Mouse (Mus musculus) liver, embryonic 14.5 days (tissue): ENCODE measurements at regions not wholly inside any gene's neighbourhood (a gene's known extent, or its start where the extent isn't known, plus 50 kb on each side); places are given as distances from the start of the nearest gene placed in this dataset.

Experiments
- ATAC-seq: fragments of 200-750 bp; cut with Nextera tagmentation; 2 replicates; pipeline ENCODE4 v1.8.0; 2017; ENCODE audit warnings: moderate number of reproducible peaks, mild to moderate bottlenecking, moderate library complexity; ENCODE audit not compliant: insufficient read depth
- DNase-seq, 3 experiments: peaks; one replicate each; pipeline ENCODE4 v3.0.0-alpha.2; 2012 to 2013; ENCODE audit warnings: low read depth in 3 of 3, low spot score in 3 of 3
- H3K27ac ChIP-seq: fragments of 300-500 bp; sonication (generic); 2 replicates; pipeline ENCODE4 v1.5.1; 2014; ENCODE audit warnings: moderate library complexity, mild to moderate bottlenecking, control low read depth, inconsistent platforms
- H3K27me3 ChIP-seq: fragments of 300-500 bp; sonication (generic); 2 replicates; pipeline ENCODE4 v1.6.1; 2014; ENCODE audit warnings: mild to moderate bottlenecking, low read length, moderate library complexity; ENCODE audit not compliant: control insufficient read depth, insufficient read depth
- H3K36me3 ChIP-seq: fragments of 300-500 bp; sonication (generic); replicated peaks from 2 replicates; pipeline ENCODE4 v1.6.1; 2014; ENCODE audit warnings: low read depth; ENCODE audit not compliant: control insufficient read depth, insufficient read depth
- H3K4me1 ChIP-seq, 2 experiments: fragments of 200-500 bp in 1 of 2; fragments of 300-500 bp in 1 of 2; sonication (generic) in 1 of 2; replicated peaks; 2 replicates each; pipeline ENCODE4 v1.6.1; 2012 to 2014; ENCODE audit warnings: antibody characterized with exemption in 1 of 2, inconsistent platforms in 1 of 2, low read length in 1 of 2; ENCODE audit not compliant: control insufficient read depth in 2 of 2, insufficient read depth in 2 of 2
- H3K4me2 ChIP-seq: fragments of 300-500 bp; sonication (generic); 2 replicates; pipeline ENCODE4 v1.6.1; 2014; ENCODE audit warnings: low read depth, mild to moderate bottlenecking, control low read depth, moderate library complexity
- H3K4me3 ChIP-seq, 2 experiments: fragments of 200-500 bp in 1 of 2; fragments of 300-500 bp in 1 of 2; sonication (generic) in 1 of 2; 2 replicates each; pipeline ENCODE4 v1.5.1; 2012 to 2014; ENCODE audit warnings: low read depth in 2 of 2, low read length in 2 of 2, mild to moderate bottlenecking in 2 of 2, control low read depth in 1 of 2, inconsistent platforms in 1 of 2, moderate library complexity in 1 of 2; ENCODE audit not compliant: insufficient read depth in 1 of 2
- H3K9ac ChIP-seq: fragments of 300-500 bp; sonication (generic); replicated peaks from 2 replicates; pipeline ENCODE4 v1.6.1; 2014; ENCODE audit warnings: mild to moderate bottlenecking, control low read depth, moderate library complexity
- H3K9me3 ChIP-seq: fragments of 300-500 bp; sonication (generic); 2 replicates; pipeline ENCODE4 v1.6.1; 2016; ENCODE audit warnings: low read length, mixed read lengths; ENCODE audit not compliant: control insufficient read depth
- CTCF ChIP-seq: IDR thresholded peaks from 2 replicates; pipeline ENCODE4 v1.5.1; 2016; ENCODE audit warnings: antibody characterized with exemption, low read depth, control low read depth
- EP300 ChIP-seq: IDR thresholded peaks from 2 replicates; pipeline ENCODE4 v1.6.1; 2016; ENCODE audit warnings: antibody characterized with exemption, low read depth
- WGBS: fragments of 180-500 bp; shearing (Covaris S2); extraction: QIAGEN DNeasy Blood & Tissue Kit; methylation state at CpG from one replicate; pipeline ENCODE4 v1.1.7; 2014; ENCODE audit not compliant: insufficient replicate concordance; 5-methylcytosine and 5-hydroxymethylcytosine counted together

GRCm38 (mm10) chr10:126753201-126753600 is 148.0 kb downstream of the Atp23 start:
- no peak for TF ChIP-seq CTCF
- TF ChIP-seq EP300 = no peak
- 59% methylated on average over 6 of the region's 6 CpGs for WGBS
- Histone ChIP-seq H3K27ac (no peak overlapping the region), H3K4me2 (no peak overlapping the region), H3K27me3 (no peaks in the 10 kb centered on the region), H3K36me3 (no peaks in the 10 kb centered on the region), H3K9me3 (no peaks in the 10 kb centered on the region), H3K4me1 (no peaks in the 10 kb centered on the region; a peak in 1 of 4 replicates), H3K4me3 (no peak overlapping the region), H3K9ac (no peak overlapping the region)
- ATAC-seq (no peak), DNase-seq (no peak)

GRCm38 (mm10) chr10:126752699-126753098 is 148.5 kb downstream of the Atp23 start:
- Histone ChIP-seq H3K4me3 (no peak overlapping the region), H3K36me3 (no peaks in the 10 kb centered on the region), H3K4me1 (no peaks in the 10 kb centered on the region; a peak in 1 of 4 replicates), H3K27me3 (no peaks in the 10 kb centered on the region), H3K4me2 (no peak overlapping the region), H3K9ac (no peak overlapping the region), H3K9me3 (no peaks in the 10 kb centered on the region), H3K27ac (no peak overlapping the region)
- no peak for DNase-seq
- no peak for ATAC-seq
- WGBS = 42% methylated on average over 11 of the region's 11 CpGs
- TF ChIP-seq CTCF (peak; percentile 43), EP300 (no peak)

GRCm38 (mm10) chr10:126748696-126749466 is 152.3 kb downstream of the Atp23 start:
- 61% methylated on average over 17 of the region's 17 CpGs for WGBS
- no peaks in the 10 kb centered on the region for H3K9me3 ChIP-seq
- no peak overlapping the region for H3K9ac ChIP-seq
- TF ChIP-seq EP300 = no peak
- TF ChIP-seq CTCF = no peak
- no peak overlapping the region for H3K4me3 ChIP-seq
- no peak for ATAC-seq
- no peak for DNase-seq
- H3K27ac ChIP-seq = no peak overlapping the region
- no peak overlapping the region for H3K4me2 ChIP-seq
- H3K36me3 ChIP-seq = no peaks in the 10 kb centered on the region
- H3K27me3 ChIP-seq = no peaks in the 10 kb centered on the region
- no peaks in the 10 kb centered on the region; a peak in 1 of 4 replicates for H3K4me1 ChIP-seq

- Histone ChIP-seq H3K9me3 (no peaks in the 10 kb centered on the region), H3K36me3 (no peaks in the 10 kb centered on the region), H3K27me3 (no peaks in the 10 kb centered on the region), H3K4me2 (no peak overlapping the region), H3K27ac (no peak overlapping the region), H3K4me1 (no peaks in the 10 kb centered on the region), H3K9ac (no peak overlapping the region), H3K4me3 (no peak overlapping the region)
- ATAC-seq = no peak
- DNase-seq = peak in 1 of 3 experiments; percentile 18
- TF ChIP-seq CTCF = no peak
- TF ChIP-seq EP300 = no peak
- 30% methylated on average over 2 of the region's 2 CpGs for WGBS
Observed at GRCm38 (mm10) chr10:126734661-126735060, 166.5 kb downstream of the Atp23 start.

GRCm38 (mm10) chr10:126727840-126728239 is 173.3 kb downstream of the Atp23 start:
- no peak overlapping the region for H3K27ac ChIP-seq
- no peak for ATAC-seq
- no peaks in the 10 kb centered on the region for H3K36me3 ChIP-seq
- DNase-seq = no peak
- TF ChIP-seq EP300 = no peak
- no peak for TF ChIP-seq CTCF
- no peak overlapping the region for H3K4me3 ChIP-seq
- no peaks in the 10 kb centered on the region for H3K27me3 ChIP-seq
- no peaks in the 10 kb centered on the region for H3K9me3 ChIP-seq
- WGBS = 58% methylated on average over 4 of the region's 4 CpGs
- 0 out of 4 replicates have a peak, but pooled peaks cover 0 to 1% of the 10 kb centered on the region in 2 experiments for H3K4me1 ChIP-seq
- H3K4me2 ChIP-seq = no peak overlapping the region
- H3K9ac ChIP-seq = no peak overlapping the region
